Mouse (Mus musculus): Measurements from ENCODE around the gene Scamp2. TPM values are rescaled to one million over a fixed set of nuclear protein-coding genes. Genes with fewer than 3 reads are reported as not detected.

The Scamp2 gene
- polyA plus RNA-seq, 1 experiment from 2014 or later, result 69.5 TPM

- Histone ChIP-seq H3K27me3 (replicated peaks; ENCODE audit: insufficient read depth, low read length) (no peaks in the 10 kb centered on the region), H3K9me3 (ENCODE audit: low read length) (no peaks in the 10 kb centered on the region), H3K9ac (replicated peaks; ENCODE audit: low read depth) (no peak overlapping the region), H3K4me2 (replicated peaks; ENCODE audit: low read depth, low read length) (no peak overlapping the region), H3K4me1 (ENCODE audit: insufficient read depth, low read depth, low read length) (peaks cover 4% of the 10 kb centered on the region; the same call in 1 of the 2 replicates), H3K36me3 (ENCODE audit: insufficient read depth, low read length) (0 out of 2 replicates have a peak, but pooled peaks cover 13% of the 10 kb centered on the region), H3K4me3 (ENCODE audit: low read depth, low read length) (no peak overlapping the region), H3K27ac (ENCODE audit: low read length) (no peak overlapping the region)
- TF ChIP-seq EP300 (IDR thresholded peaks at IDR 0.05) (no peak), CTCF (IDR thresholded peaks at IDR 0.05) (no peak)
- ATAC-seq (no peak), DNase-seq (ENCODE audit: low spot score) (no peak)
- 80% methylated on average over 11 of the region's 11 CpGs for WGBS
These were observed 12.9 kb upstream of the Scamp2 start for GRCm38 (mm10) chr9:57547869-57548268.

- no peak overlapping the region for H3K4me2 ChIP-seq (replicated peaks; ENCODE audit: low read depth, low read length)
- H3K36me3 ChIP-seq (ENCODE audit: insufficient read depth, low read length), result 0 out of 2 replicates have a peak, but pooled peaks cover 13% of the 10 kb centered on the region
- DNase-seq (ENCODE audit: low spot score) (no peak), ATAC-seq (no peak)
- H3K27ac ChIP-seq (ENCODE audit: low read length), result no peak overlapping the region
- H3K9ac ChIP-seq (replicated peaks; ENCODE audit: low read depth), result no peak overlapping the region
- no peaks in the 10 kb centered on the region for H3K27me3 ChIP-seq (replicated peaks; ENCODE audit: insufficient read depth, low read length)
- H3K4me1 ChIP-seq (ENCODE audit: insufficient read depth, low read depth, low read length), result peaks cover 4% of the 10 kb centered on the region; the same call in 1 of the 2 replicates
- WGBS, result 95% methylated on average over 4 of the region's 4 CpGs
- TF ChIP-seq CTCF (IDR thresholded peaks at IDR 0.05), result no peak
- TF ChIP-seq EP300 (IDR thresholded peaks at IDR 0.05), result no peak
- H3K4me3 ChIP-seq (ENCODE audit: low read depth, low read length), result no peak overlapping the region
- H3K9me3 ChIP-seq (ENCODE audit: low read length), result no peaks in the 10 kb centered on the region
These were observed 11.6 kb upstream of the Scamp2 start for GRCm38 (mm10) chr9:57549186-57549585.

- DNase-seq (ENCODE audit: low spot score), result peak; percentile 49
- Histone ChIP-seq H3K4me3 (ENCODE audit: low read depth, low read length) (no peak overlapping the region), H3K27me3 (replicated peaks; ENCODE audit: insufficient read depth, low read length) (no peaks in the 10 kb centered on the region), H3K36me3 (ENCODE audit: insufficient read depth, low read length) (0 out of 2 replicates have a peak, but pooled peaks cover 5% of the 10 kb centered on the region), H3K4me1 (ENCODE audit: insufficient read depth, low read depth, low read length) (peaks cover 4% of the 10 kb centered on the region; the same call in 1 of the 2 replicates), H3K9me3 (ENCODE audit: low read length) (no peaks in the 10 kb centered on the region), H3K4me2 (replicated peaks; ENCODE audit: low read depth, low read length) (no peak overlapping the region), H3K9ac (replicated peaks; ENCODE audit: low read depth) (no peak overlapping the region), H3K27ac (ENCODE audit: low read length) (0 out of 2 replicates have a peak overlapping the region, but pooled peaks have one; percentile 11)
- peak; percentile 81 for ATAC-seq
- 70% methylated on average over 11 of the region's 11 CpGs for WGBS
- TF ChIP-seq EP300 (IDR thresholded peaks at IDR 0.05) (no peak; the same call in 1 of the 2 replicates), CTCF (IDR thresholded peaks at IDR 0.05) (no peak)
These were observed 10.4 kb upstream of the Scamp2 start for GRCm38 (mm10) chr9:57550126-57550862.

- Histone ChIP-seq H3K9me3 (ENCODE audit: low read length) (no peaks in the 10 kb centered on the region), H3K4me2 (replicated peaks; ENCODE audit: low read depth, low read length) (peak within 1 kb of the TSS; percentile 76), H3K36me3 (ENCODE audit: insufficient read depth, low read length) (0 out of 2 replicates have a peak, but pooled peaks cover 5% of the 10 kb centered on the region), H3K9ac (replicated peaks; ENCODE audit: low read depth) (peak within 1 kb of the TSS; percentile 32), H3K4me3 (ENCODE audit: low read depth, low read length) (peak within 1 kb of the TSS; percentile 59), H3K4me1 (ENCODE audit: insufficient read depth, low read depth, low read length) (peaks cover 4% of the 10 kb centered on the region; the same call in 1 of the 2 replicates), H3K27me3 (replicated peaks; ENCODE audit: insufficient read depth, low read length) (no peaks in the 10 kb centered on the region), H3K27ac (ENCODE audit: low read length) (no peak within 1 kb of the TSS)
- DNase-seq (ENCODE audit: low spot score), result peak; percentile 75
- 2% methylated on average over 28 of the region's 28 CpGs for WGBS
- no peak for TF ChIP-seq EP300 (IDR thresholded peaks at IDR 0.05)
- no peak for TF ChIP-seq CTCF (IDR thresholded peaks at IDR 0.05)
- peak; percentile 56; the same call in 1 of the 2 replicates for ATAC-seq
These were observed 8.4 kb upstream of the Scamp2 start, which contains the start of gene Mpi for GRCm38 (mm10) chr9:57552139-57552887. TSS of gene Mpi (minus strand) at chr9:57552763.

- Histone ChIP-seq H3K4me3 (ENCODE audit: low read depth, low read length) (no peak overlapping the region), H3K9me3 (ENCODE audit: low read length) (no peaks in the 10 kb centered on the region), H3K27ac (ENCODE audit: low read length) (no peak overlapping the region), H3K4me1 (ENCODE audit: insufficient read depth, low read depth, low read length) (peaks cover 4% of the 10 kb centered on the region; the same call in 1 of the 2 replicates), H3K36me3 (ENCODE audit: insufficient read depth, low read length) (0 out of 2 replicates have a peak, but pooled peaks cover 5% of the 10 kb centered on the region), H3K27me3 (replicated peaks; ENCODE audit: insufficient read depth, low read length) (no peaks in the 10 kb centered on the region), H3K9ac (replicated peaks; ENCODE audit: low read depth) (no peak overlapping the region), H3K4me2 (replicated peaks; ENCODE audit: low read depth, low read length) (no peak overlapping the region)
- DNase-seq (ENCODE audit: low spot score) (no peak), ATAC-seq (no peak)
- TF ChIP-seq EP300 (IDR thresholded peaks at IDR 0.05) (no peak), CTCF (IDR thresholded peaks at IDR 0.05) (no peak)
- WGBS, result 72% methylated on average over 11 of the region's 11 CpGs
These were observed 7.6 kb upstream of the Scamp2 start for GRCm38 (mm10) chr9:57553119-57553518.

- Histone ChIP-seq H3K36me3 (ENCODE audit: insufficient read depth, low read length) (no peaks in the 10 kb centered on the region), H3K9ac (replicated peaks; ENCODE audit: low read depth) (no peak overlapping the region), H3K4me3 (ENCODE audit: low read depth, low read length) (no peak overlapping the region), H3K4me1 (ENCODE audit: insufficient read depth, low read depth, low read length) (peaks cover 4% of the 10 kb centered on the region; the same call in 1 of the 2 replicates), H3K27me3 (replicated peaks; ENCODE audit: insufficient read depth, low read length) (no peaks in the 10 kb centered on the region), H3K27ac (ENCODE audit: low read length) (no peak overlapping the region), H3K9me3 (ENCODE audit: low read length) (no peaks in the 10 kb centered on the region), H3K4me2 (replicated peaks; ENCODE audit: low read depth, low read length) (no peak overlapping the region)
- TF ChIP-seq CTCF (IDR thresholded peaks at IDR 0.05) (no peak), EP300 (IDR thresholded peaks at IDR 0.05) (no peak)
- DNase-seq (ENCODE audit: low spot score) (no peak), ATAC-seq (no peak)
- WGBS, result 54% methylated on average over 3 of the region's 3 CpGs
These were observed 6.0 kb upstream of the Scamp2 start for GRCm38 (mm10) chr9:57554753-57555152.

Measured in lung, postnatal 0 days (tissue).